In genomic region chr12:59060993-59061595, GRCm38 (mm10) we compare ENCODE assay signal across 8 mouse cellular contexts. TPM values are rescaled to one million over a fixed set of nuclear protein-coding genes. Genes with fewer than 3 reads are reported as not detected.
DNase-seq lines count a peak whose midpoint lies in the region; ATAC-seq lines count a peak whose summit lies in the region.

Gene Trappc6b, minus strand, starts transcription at chr12:59061472.

- H3K4me2 ChIP-seq in heart, embryonic 13.5 days = peak within 1 kb of the TSS; percentile 75
- H3K4me2 ChIP-seq in liver, embryonic 12.5 days = peak within 1 kb of the TSS; percentile 74

- peak within 1 kb of the TSS; percentile 84 for H3K4me3 ChIP-seq in heart, embryonic 13.5 days
- H3K4me3 ChIP-seq in liver, embryonic 12.5 days = peak within 1 kb of the TSS; percentile 87

- under 1% methylated on average over 49 of the region's 49 CpGs for WGBS in heart, embryonic 13.5 days
- under 1% methylated on average over 49 of the region's 49 CpGs for WGBS in liver, embryonic 12.5 days (ENCODE audit: insufficient replicate concordance)

- H3K9me3 ChIP-seq in heart, embryonic 13.5 days = no peaks in the 10 kb centered on the region
- H3K9me3 ChIP-seq in liver, embryonic 12.5 days (replicated peaks) = no peaks in the 10 kb centered on the region

- H3K27me3 ChIP-seq in heart, embryonic 13.5 days (replicated peaks) = 0 out of 2 replicates have a peak, but pooled peaks cover 5% of the 10 kb centered on the region
- no peaks in the 10 kb centered on the region; the same call in 1 of the 2 replicates for H3K27me3 ChIP-seq in liver, embryonic 12.5 days (replicated peaks)
- no peaks in the 10 kb centered on the region for H3K27me3 ChIP-seq in splenic B cell, adult 2 months (ENCODE audit: control insufficient read depth, insufficient read depth, low read length, poor library complexity, severe bottlenecking)

- peak; percentile 85 for ATAC-seq in heart, embryonic 13.5 days (ENCODE audit: extremely low read depth, insufficient number of reproducible peaks, low FRiP score, low TSS enrichment)
- peak; percentile 95 for ATAC-seq in liver, embryonic 12.5 days

- peaks cover 25% of the 10 kb centered on the region for H3K4me1 ChIP-seq in heart, embryonic 13.5 days
- H3K4me1 ChIP-seq in liver, embryonic 12.5 days = peaks cover 48% of the 10 kb centered on the region

- H3K36me3 ChIP-seq in heart, embryonic 13.5 days = peaks cover 33% of the 10 kb centered on the region
- peaks cover 36% of the 10 kb centered on the region for H3K36me3 ChIP-seq in liver, embryonic 12.5 days
- peaks cover 4% of the 10 kb centered on the region for H3K36me3 ChIP-seq in splenic B cell, adult 2 months (ENCODE audit: control insufficient read depth, insufficient read depth, low read length, poor library complexity, severe bottlenecking)

- peak within 1 kb of the TSS; percentile 94 for H3K27ac ChIP-seq in heart, embryonic 13.5 days (replicated peaks)
- H3K27ac ChIP-seq in liver, embryonic 12.5 days = peak within 1 kb of the TSS; percentile 92

- peak; percentile 57 to 62 for DNase-seq in CD8-positive naive resting alpha-beta T cell, adult 2 months (ENCODE audit: low read depth in 2 of 2, low spot score in 2 of 2)
- peak; percentile 58 for DNase-seq in c-Kit-negative CD71-positive TER-119-positive erythroid progenitor cells, embryonic 14.5 days (ENCODE audit: low read depth, low spot score)
- peak; percentile 47 for DNase-seq in fibroblast of lung, adult 2 months (ENCODE audit: low read depth)
- peak; percentile 89 for DNase-seq in kidney, postnatal 10 days
- peak; percentile 77 for DNase-seq in naive thymus-derived CD4-positive, alpha-beta T cell, adult 2 months (ENCODE audit: low read depth)
- DNase-seq in splenic B cell, adult 2 months (ENCODE audit: low read depth, low spot score) = peak; percentile 76

- peak within 1 kb of the TSS; percentile 97 for H3K9ac ChIP-seq in heart, embryonic 13.5 days
- peak within 1 kb of the TSS; percentile 99 for H3K9ac ChIP-seq in liver, embryonic 12.5 days

RNA-seq across cellular contexts. Expression of gene Trappc6b, which starts in this region (rescaled TPM):
- 79.7 and 90.0 TPM in 2 replicates for polyA plus RNA-seq in heart, embryonic 13.5 days (2015; fragmentation: Nextera tagmentation; extraction: Ambion mirVana)
- polyA plus RNA-seq in liver, embryonic 12.5 days (2016; fragmentation: Nextera tagmentation; extraction: Ambion mirVana) = 54.4 and 55.3 TPM in 2 replicates

Comparison
In these comparisons a context has a peak if more than half of its experiments do, and no peak if none do; other contexts are left out.
1. Peak in every context shown above with its lines: DNase-seq, ATAC-seq, H3K4me3 ChIP-seq and H3K27ac ChIP-seq.